Mouse (Mus musculus): ENCODE data around the gene Dmgdh. TPM values are rescaled to one million over a fixed set of nuclear protein-coding genes. Genes with fewer than 3 reads are reported as not detected.

Dmgdh gene
- polyA plus RNA-seq, 1 experiment = 0.11 TPM

- Histone ChIP-seq H3K4me3 (replicated peaks; ENCODE audit: insufficient read depth, low read depth, low read length) (no peak overlapping the region), H3K27me3 (ENCODE audit: control insufficient read depth, insufficient read depth, low read length) (no peaks in the 10 kb centered on the region), H3K27ac (ENCODE audit: insufficient read depth, low read length) (no peak overlapping the region), H3K4me1 (ENCODE audit: control insufficient read depth, insufficient read depth, low read length) (no peaks in the 10 kb centered on the region)
- 64% methylated on average over 4 of the region's 4 CpGs for WGBS
- no peak for DNase-seq
- TF ChIP-seq CTCF (IDR thresholded peaks at IDR 0.05; ENCODE audit: borderline replicate concordance, insufficient read depth, low read depth, low read length) (no peak), POLR2A (IDR thresholded peaks at IDR 0.05; ENCODE audit: borderline replicate concordance, insufficient read depth, low read length) (no peak)
Measured at GRCm38 (mm10) chr13:93685226-93685625, 11.0 kb downstream of the Dmgdh start.

GRCm38 (mm10) chr13:93687321-93687720 is 13.1 kb downstream of the Dmgdh start:
- Histone ChIP-seq H3K27ac (ENCODE audit: insufficient read depth, low read length) (no peak overlapping the region; the same call in 1 of the 2 replicates), H3K4me1 (ENCODE audit: control insufficient read depth, insufficient read depth, low read length) (no peaks in the 10 kb centered on the region), H3K27me3 (ENCODE audit: control insufficient read depth, insufficient read depth, low read length) (no peaks in the 10 kb centered on the region), H3K4me3 (replicated peaks; ENCODE audit: insufficient read depth, low read depth, low read length) (no peak overlapping the region)
- DNase-seq = no peak
- no peak for TF ChIP-seq POLR2A (IDR thresholded peaks at IDR 0.05; ENCODE audit: borderline replicate concordance, insufficient read depth, low read length)
- TF ChIP-seq CTCF (IDR thresholded peaks at IDR 0.05; ENCODE audit: borderline replicate concordance, insufficient read depth, low read depth, low read length) = no peak
- 31% methylated on average over 5 of the region's 5 CpGs for WGBS

GRCm38 (mm10) chr13:93689566-93689965 is 15.3 kb downstream of the Dmgdh start:
- H3K27ac ChIP-seq (ENCODE audit: insufficient read depth, low read length) = no peak overlapping the region
- H3K27me3 ChIP-seq (ENCODE audit: control insufficient read depth, insufficient read depth, low read length) = no peaks in the 10 kb centered on the region
- no peaks in the 10 kb centered on the region for H3K4me1 ChIP-seq (ENCODE audit: control insufficient read depth, insufficient read depth, low read length)
- H3K4me3 ChIP-seq (replicated peaks; ENCODE audit: insufficient read depth, low read depth, low read length) = no peak overlapping the region
- DNase-seq = no peak
- 97% methylated on average over 3 of the region's 3 CpGs for WGBS
- no peak for TF ChIP-seq POLR2A (IDR thresholded peaks at IDR 0.05; ENCODE audit: borderline replicate concordance, insufficient read depth, low read length)
- no peak for TF ChIP-seq CTCF (IDR thresholded peaks at IDR 0.05; ENCODE audit: borderline replicate concordance, insufficient read depth, low read depth, low read length)

GRCm38 (mm10) chr13:93690821-93691220 is 16.6 kb downstream of the Dmgdh start:
- WGBS = 90% methylated on average over 1 of the region's 1 CpGs

GRCm38 (mm10) chr13:93698866-93699265 is 24.6 kb downstream of the Dmgdh start:
- Histone ChIP-seq H3K27ac (ENCODE audit: insufficient read depth, low read length) (no peak overlapping the region), H3K4me3 (replicated peaks; ENCODE audit: insufficient read depth, low read depth, low read length) (no peak overlapping the region), H3K27me3 (ENCODE audit: control insufficient read depth, insufficient read depth, low read length) (no peaks in the 10 kb centered on the region), H3K4me1 (ENCODE audit: control insufficient read depth, insufficient read depth, low read length) (no peaks in the 10 kb centered on the region)
- DNase-seq = no peak
- TF ChIP-seq CTCF (IDR thresholded peaks at IDR 0.05; ENCODE audit: borderline replicate concordance, insufficient read depth, low read depth, low read length) (no peak), POLR2A (IDR thresholded peaks at IDR 0.05; ENCODE audit: borderline replicate concordance, insufficient read depth, low read length) (no peak)
- WGBS = 35% methylated on average over 6 of the region's 6 CpGs

More at GRCm38 (mm10) chr13:93690821-93691220, 16.6 kb downstream of the Dmgdh start:
- no peak for DNase-seq
- TF ChIP-seq CTCF (IDR thresholded peaks at IDR 0.05; ENCODE audit: borderline replicate concordance, insufficient read depth, low read depth, low read length) (no peak), POLR2A (IDR thresholded peaks at IDR 0.05; ENCODE audit: borderline replicate concordance, insufficient read depth, low read length) (no peak)
- Histone ChIP-seq H3K27me3 (ENCODE audit: control insufficient read depth, insufficient read depth, low read length) (no peaks in the 10 kb centered on the region), H3K4me3 (replicated peaks; ENCODE audit: insufficient read depth, low read depth, low read length) (no peak overlapping the region), H3K27ac (ENCODE audit: insufficient read depth, low read length) (no peak overlapping the region), H3K4me1 (ENCODE audit: control insufficient read depth, insufficient read depth, low read length) (no peaks in the 10 kb centered on the region)

- no peak for DNase-seq
- H3K27ac ChIP-seq (ENCODE audit: insufficient read depth, low read length) = no peak overlapping the region
- H3K27me3 ChIP-seq (ENCODE audit: control insufficient read depth, insufficient read depth, low read length) = no peaks in the 10 kb centered on the region
- TF ChIP-seq POLR2A (IDR thresholded peaks at IDR 0.05; ENCODE audit: borderline replicate concordance, insufficient read depth, low read length) (no peak), CTCF (IDR thresholded peaks at IDR 0.05; ENCODE audit: borderline replicate concordance, insufficient read depth, low read depth, low read length) (no peak)
- no peak overlapping the region for H3K4me3 ChIP-seq (replicated peaks; ENCODE audit: insufficient read depth, low read depth, low read length)
- H3K4me1 ChIP-seq (ENCODE audit: control insufficient read depth, insufficient read depth, low read length) = no peaks in the 10 kb centered on the region
- WGBS = 89% methylated on average over 4 of the region's 4 CpGs
Measured at GRCm38 (mm10) chr13:93705697-93706096, 31.5 kb downstream of the Dmgdh start.

GRCm38 (mm10) chr13:93707271-93707670 is 33.0 kb downstream of the Dmgdh start:
- H3K4me3 ChIP-seq (replicated peaks; ENCODE audit: insufficient read depth, low read depth, low read length) = no peak overlapping the region
- H3K27ac ChIP-seq (ENCODE audit: insufficient read depth, low read length) = no peak overlapping the region
- no peak for DNase-seq
- 82% methylated on average over 4 of the region's 4 CpGs for WGBS
- H3K4me1 ChIP-seq (ENCODE audit: control insufficient read depth, insufficient read depth, low read length) = no peaks in the 10 kb centered on the region
- no peak for TF ChIP-seq POLR2A (IDR thresholded peaks at IDR 0.05; ENCODE audit: borderline replicate concordance, insufficient read depth, low read length)
- no peak for TF ChIP-seq CTCF (IDR thresholded peaks at IDR 0.05; ENCODE audit: borderline replicate concordance, insufficient read depth, low read depth, low read length)
- H3K27me3 ChIP-seq (ENCODE audit: control insufficient read depth, insufficient read depth, low read length) = no peaks in the 10 kb centered on the region

- Histone ChIP-seq H3K4me3 (replicated peaks; ENCODE audit: insufficient read depth, low read depth, low read length) (no peak overlapping the region), H3K4me1 (ENCODE audit: control insufficient read depth, insufficient read depth, low read length) (no peaks in the 10 kb centered on the region), H3K27ac (ENCODE audit: insufficient read depth, low read length) (no peak overlapping the region), H3K27me3 (ENCODE audit: control insufficient read depth, insufficient read depth, low read length) (no peaks in the 10 kb centered on the region)
- TF ChIP-seq POLR2A (IDR thresholded peaks at IDR 0.05; ENCODE audit: borderline replicate concordance, insufficient read depth, low read length) = no peak
- no peak for TF ChIP-seq CTCF (IDR thresholded peaks at IDR 0.05; ENCODE audit: borderline replicate concordance, insufficient read depth, low read depth, low read length)
- DNase-seq = no peak
- WGBS = 90% methylated on average over 4 of the region's 4 CpGs
Measured at GRCm38 (mm10) chr13:93710325-93710724, 36.1 kb downstream of the Dmgdh start.

Data from cerebellum, adult 2 months (tissue).